Mouse (Mus musculus) megakaryocyte, embryonic 14.5 days (primary cell): ENCODE data around the gene Pdlim4. TPM values are rescaled to one million over a fixed set of nuclear protein-coding genes. Genes with fewer than 3 reads are reported as not detected.

Experiments
- H3K27me3 ChIP-seq: replicated peaks from 2 replicates; pipeline ENCODE3; 2012; ENCODE audit warnings: inconsistent platforms
- H3K36me3 ChIP-seq: replicated peaks from 2 replicates; pipeline ENCODE3; 2012; ENCODE audit warnings: low read length, inconsistent platforms, mixed read lengths
- H3K4me1 ChIP-seq: 2 replicates; pipeline ENCODE4 v1.6.1; 2012; ENCODE audit warnings: inconsistent platforms
- H3K4me3 ChIP-seq: replicated peaks from 2 replicates; pipeline ENCODE3; 2012; ENCODE audit warnings: moderate library complexity, mild to moderate bottlenecking, inconsistent platforms
- H3K9me3 ChIP-seq: 2 replicates; pipeline ENCODE4 v1.6.1; 2012; ENCODE audit warnings: inconsistent platforms
- FLI1 ChIP-seq: IDR thresholded peaks from 2 replicates; pipeline ENCODE4 v1.6.1; 2012; ENCODE audit warnings: low read length, inconsistent platforms, mixed read lengths
- GATA1 ChIP-seq: IDR thresholded peaks from 3 replicates; pipeline ENCODE4 v1.6.1; 2012; ENCODE audit warnings: mixed read lengths, low read length, inconsistent platforms, borderline replicate concordance
- polyA plus RNA-seq: library from polyadenylated mRNA; stranded (reverse); fragments of >175 nt; gene quantifications from 2 replicates; pipeline ENCODE4 v1.2.3, GENCODE M21; 2012; ENCODE audit warnings: low replicate concordance; ENCODE audit not compliant: insufficient read depth

Gene Pdlim4
- polyA plus RNA-seq, 1 experiment: 14.3 TPM

DNA sequence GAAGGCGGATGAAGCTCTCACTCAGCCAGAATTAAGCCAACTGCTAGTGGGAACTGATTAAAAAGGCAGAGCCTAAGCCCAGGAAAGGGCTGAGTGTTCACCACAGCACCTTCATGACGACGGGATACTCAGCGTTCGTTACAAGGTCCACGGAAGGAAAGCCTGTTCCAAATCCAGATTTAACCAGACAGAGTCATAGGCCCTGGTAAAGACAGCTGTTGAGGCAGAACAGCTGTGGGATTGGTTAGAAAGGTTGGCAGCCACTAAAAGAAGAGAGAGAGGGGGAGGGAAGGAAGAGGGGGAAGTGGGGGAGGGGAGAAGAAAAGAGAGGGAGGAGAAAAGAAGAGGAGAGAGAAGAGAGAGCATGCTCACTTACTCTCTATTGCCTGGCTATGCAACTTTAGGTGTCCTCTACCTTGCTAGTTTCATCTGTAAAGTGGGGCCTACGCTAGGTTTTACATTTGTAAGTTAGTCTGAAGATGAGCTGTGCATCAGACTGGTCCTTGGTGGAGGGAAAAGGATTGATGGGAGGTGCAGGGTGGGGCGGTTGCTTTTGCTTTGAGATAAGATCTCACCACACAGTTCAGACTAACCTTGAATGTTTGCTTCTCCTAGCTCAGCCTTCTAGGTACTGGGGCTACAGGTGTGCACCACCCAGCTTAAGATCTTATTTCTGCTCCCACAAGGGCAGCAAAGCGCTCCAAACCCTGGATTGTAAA lies 5.9 kb downstream of the Pdlim4 start:
- no peak for TF ChIP-seq GATA1
- TF ChIP-seq FLI1: no peak
- H3K36me3 ChIP-seq: no peaks in the 10 kb centered on the region
- no peaks in the 10 kb centered on the region for H3K9me3 ChIP-seq
- no peak overlapping the region for H3K4me3 ChIP-seq
- peaks cover 93% of the 10 kb centered on the region for H3K27me3 ChIP-seq
- peaks cover 8% of the 10 kb centered on the region for H3K4me1 ChIP-seq

GRCm38 (mm10) chr11:54062086-54062752 lies 6.6 kb downstream of the Pdlim4 start:
- no peak overlapping the region for H3K4me3 ChIP-seq
- no peaks in the 10 kb centered on the region for H3K36me3 ChIP-seq
- peaks cover 8% of the 10 kb centered on the region for H3K4me1 ChIP-seq
- H3K27me3 ChIP-seq: peaks cover 91% of the 10 kb centered on the region
- no peaks in the 10 kb centered on the region for H3K9me3 ChIP-seq
- TF ChIP-seq GATA1 (no peak), FLI1 (no peak)

DNA sequence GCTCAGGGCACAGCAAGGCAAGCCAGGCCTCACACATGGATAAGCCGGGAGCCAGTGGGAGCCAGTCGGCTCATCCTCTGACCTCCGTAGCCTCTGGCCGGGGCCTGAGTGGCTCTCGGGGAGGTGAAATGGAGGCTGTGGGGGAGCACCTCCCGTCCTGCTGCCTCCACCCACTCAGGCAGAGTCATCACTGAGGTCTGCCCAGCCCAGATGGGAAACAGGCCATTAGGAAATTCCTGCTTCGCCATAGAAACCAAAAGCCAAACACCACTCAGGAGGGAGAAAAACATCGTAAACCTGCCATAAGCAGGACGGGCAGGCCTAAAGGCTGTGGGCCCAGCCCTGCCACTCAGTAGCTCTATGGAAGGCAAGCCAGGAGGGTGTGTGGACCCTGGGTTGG lies 8.5 kb downstream of the Pdlim4 start:
- no peak overlapping the region for H3K4me3 ChIP-seq
- H3K27me3 ChIP-seq: peaks cover 79% of the 10 kb centered on the region
- H3K36me3 ChIP-seq: no peaks in the 10 kb centered on the region
- no peaks in the 10 kb centered on the region for H3K9me3 ChIP-seq
- H3K4me1 ChIP-seq: peaks cover 8% of the 10 kb centered on the region
- TF ChIP-seq GATA1 (no peak), FLI1 (no peak)

GRCm38 (mm10) chr11:54059526-54059925 lies 9.3 kb downstream of the Pdlim4 start:
- no peak overlapping the region for H3K4me3 ChIP-seq
- TF ChIP-seq FLI1: no peak
- no peak for TF ChIP-seq GATA1
- H3K9me3 ChIP-seq: no peaks in the 10 kb centered on the region
- no peaks in the 10 kb centered on the region for H3K36me3 ChIP-seq
- H3K4me1 ChIP-seq: peaks cover 5% of the 10 kb centered on the region
- peaks cover 79% of the 10 kb centered on the region for H3K27me3 ChIP-seq

GRCm38 (mm10) chr11:54058643-54059042 lies 10.2 kb downstream of the Pdlim4 start:
- no peak for TF ChIP-seq FLI1
- TF ChIP-seq GATA1: no peak
- Histone ChIP-seq H3K4me1 (no peaks in the 10 kb centered on the region; the same call in 1 of the 2 replicates), H3K4me3 (no peak overlapping the region), H3K9me3 (no peaks in the 10 kb centered on the region), H3K27me3 (peaks cover 70% of the 10 kb centered on the region), H3K36me3 (no peaks in the 10 kb centered on the region)

GRCm38 (mm10) chr11:54058056-54058617 lies 10.7 kb downstream of the Pdlim4 start:
- no peak for TF ChIP-seq GATA1
- no peak for TF ChIP-seq FLI1
- no peaks in the 10 kb centered on the region for H3K9me3 ChIP-seq
- no peak overlapping the region for H3K4me3 ChIP-seq
- H3K27me3 ChIP-seq: peaks cover 68% of the 10 kb centered on the region
- H3K4me1 ChIP-seq: peaks cover 5% of the 10 kb centered on the region
- no peaks in the 10 kb centered on the region for H3K36me3 ChIP-seq

- TF ChIP-seq FLI1 (no peak), GATA1 (no peak)
- Histone ChIP-seq H3K9me3 (no peaks in the 10 kb centered on the region), H3K27me3 (peaks cover 66% of the 10 kb centered on the region), H3K36me3 (no peaks in the 10 kb centered on the region), H3K4me3 (no peak overlapping the region), H3K4me1 (peaks cover 7% of the 10 kb centered on the region)
Observed at GRCm38 (mm10) chr11:54057428-54057827, 11.4 kb downstream of the Pdlim4 start.

DNA sequence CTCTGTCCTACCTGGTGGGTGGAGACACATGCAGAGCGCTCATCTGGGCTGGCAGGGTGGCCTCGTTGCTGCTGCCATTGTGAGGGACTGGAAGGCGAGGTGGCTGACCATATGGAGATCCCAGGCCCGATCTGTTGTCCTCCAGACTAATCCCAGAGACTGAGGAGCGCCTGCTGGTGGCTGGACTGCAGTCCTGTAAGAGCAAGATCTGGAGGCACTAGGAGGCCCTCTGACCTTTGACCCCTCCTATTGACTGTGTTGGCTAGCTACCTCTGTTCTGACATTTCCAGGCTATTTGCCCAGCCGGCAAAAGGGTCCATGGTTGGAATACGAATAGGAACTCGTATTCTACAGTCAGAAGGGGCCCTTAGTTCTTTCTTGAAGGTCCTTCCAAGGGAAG lies 12.7 kb downstream of the Pdlim4 start:
- H3K4me3 ChIP-seq: no peak overlapping the region
- no peaks in the 10 kb centered on the region for H3K36me3 ChIP-seq
- H3K27me3 ChIP-seq: peaks cover 65% of the 10 kb centered on the region
- TF ChIP-seq FLI1: no peak
- TF ChIP-seq GATA1: no peak
- peaks cover 7% of the 10 kb centered on the region for H3K4me1 ChIP-seq
- no peaks in the 10 kb centered on the region for H3K9me3 ChIP-seq

- Histone ChIP-seq H3K27me3 (peaks cover 60% of the 10 kb centered on the region), H3K4me1 (peaks cover 7% of the 10 kb centered on the region), H3K36me3 (no peaks in the 10 kb centered on the region), H3K9me3 (no peaks in the 10 kb centered on the region), H3K4me3 (no peak overlapping the region)
- TF ChIP-seq FLI1 (no peak), GATA1 (no peak)
Observed at GRCm38 (mm10) chr11:54054257-54054656, 14.6 kb downstream of the Pdlim4 start.

- H3K4me1 ChIP-seq: peaks cover 7% of the 10 kb centered on the region
- H3K27me3 ChIP-seq: peaks cover 52% of the 10 kb centered on the region
- no peak overlapping the region for H3K4me3 ChIP-seq
- no peaks in the 10 kb centered on the region for H3K9me3 ChIP-seq
- TF ChIP-seq GATA1: no peak
- no peak for TF ChIP-seq FLI1
- no peaks in the 10 kb centered on the region for H3K36me3 ChIP-seq
Observed at GRCm38 (mm10) chr11:54053090-54053489, 15.7 kb downstream of the Pdlim4 start.
